Mouse (Mus musculus): ENCODE measurements around the gene Dock9. TPM values are rescaled to one million over a fixed set of nuclear protein-coding genes. Genes with fewer than 3 reads are reported as not detected.
"Not testable (repeated sequence)": the region's sequence is repeated elsewhere in the genome, so short reads cannot be mapped to it uniquely, and the experiment has no call there.

Dock9 gene
- polyA plus RNA-seq, 1 experiment: 7.0 TPM

GRCm38 (mm10) chr14:121644302-121644701 is 153.3 kb downstream of the Dock9 start:
- no peak for DNase-seq (ENCODE audit: low read depth, low spot score)
- WGBS: 87% methylated on average over 2 of the region's 2 CpGs

GRCm38 (mm10) chr14:121641271-121641670 is 156.4 kb downstream of the Dock9 start:
- WGBS: 83% methylated on average over 7 of the region's 7 CpGs

DNA sequence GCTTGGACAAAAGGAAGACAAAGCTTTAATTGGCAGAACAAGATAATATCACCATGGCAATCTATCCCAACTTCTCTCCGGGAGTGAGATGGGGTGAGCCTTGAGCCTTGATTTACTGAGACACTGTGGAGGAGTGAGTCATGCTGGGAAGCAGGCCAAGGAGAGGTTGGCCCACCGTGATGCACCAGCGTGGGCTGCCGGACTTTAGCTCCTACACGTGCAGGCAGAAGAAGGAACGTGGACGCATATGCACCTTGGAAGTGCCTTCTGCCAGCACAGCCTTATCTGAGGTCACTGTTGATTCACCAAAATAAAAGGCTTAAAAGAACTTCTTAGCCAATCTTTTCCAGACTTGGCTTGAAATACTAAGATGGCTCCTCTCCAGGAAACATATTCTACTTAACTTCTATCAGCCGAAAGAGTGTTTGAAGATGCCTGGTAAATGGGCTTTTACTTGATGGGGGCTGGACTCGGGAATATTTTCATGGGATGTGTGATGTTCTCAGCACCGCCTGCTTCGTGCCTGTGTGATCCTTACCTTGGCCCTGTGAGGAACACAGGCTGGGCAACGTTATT is 160.6 kb downstream of the Dock9 start:
- DNase-seq (ENCODE audit: low read depth, low spot score): no peak
- 62% methylated on average over 12 of the region's 12 CpGs for WGBS

More at GRCm38 (mm10) chr14:121641271-121641670, 156.4 kb downstream of the Dock9 start:
- no peak for DNase-seq (ENCODE audit: low read depth, low spot score)

DNA sequence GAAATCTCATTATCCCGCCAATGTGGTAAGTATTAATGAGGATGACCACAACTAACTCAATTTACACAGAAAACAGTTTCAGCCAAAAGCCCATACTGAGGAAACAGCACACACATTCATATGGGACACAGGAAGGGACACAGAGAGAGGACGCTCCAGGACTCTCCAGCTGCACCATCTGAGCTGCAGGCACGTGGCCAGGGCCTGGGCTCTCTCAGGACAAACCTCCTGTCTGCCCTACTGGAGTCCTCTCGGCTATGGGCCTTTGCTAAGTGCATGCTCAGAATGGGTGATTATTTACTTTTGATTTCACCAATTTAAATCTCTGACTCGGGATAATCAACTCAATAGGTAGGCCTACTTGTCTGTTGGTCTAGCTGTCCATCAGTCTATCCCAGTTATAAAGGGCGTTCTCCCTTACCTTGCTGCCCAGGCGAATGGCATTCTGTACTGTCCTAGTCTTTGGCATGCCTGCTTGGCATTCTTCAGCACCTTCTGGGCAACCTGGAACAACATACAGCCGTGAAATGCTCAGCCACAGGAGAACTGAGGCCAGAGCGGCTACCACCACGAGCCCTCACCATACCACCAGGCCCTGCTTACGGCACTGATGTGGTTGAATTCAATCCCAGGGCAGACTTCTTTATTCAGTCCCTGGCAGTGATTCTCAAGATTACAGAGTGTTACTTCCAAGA is 162.8 kb downstream of the Dock9 start:
- DNase-seq (ENCODE audit: low read depth, low spot score): no peak
- 87% methylated on average over 11 of the region's 11 CpGs for WGBS

DNA sequence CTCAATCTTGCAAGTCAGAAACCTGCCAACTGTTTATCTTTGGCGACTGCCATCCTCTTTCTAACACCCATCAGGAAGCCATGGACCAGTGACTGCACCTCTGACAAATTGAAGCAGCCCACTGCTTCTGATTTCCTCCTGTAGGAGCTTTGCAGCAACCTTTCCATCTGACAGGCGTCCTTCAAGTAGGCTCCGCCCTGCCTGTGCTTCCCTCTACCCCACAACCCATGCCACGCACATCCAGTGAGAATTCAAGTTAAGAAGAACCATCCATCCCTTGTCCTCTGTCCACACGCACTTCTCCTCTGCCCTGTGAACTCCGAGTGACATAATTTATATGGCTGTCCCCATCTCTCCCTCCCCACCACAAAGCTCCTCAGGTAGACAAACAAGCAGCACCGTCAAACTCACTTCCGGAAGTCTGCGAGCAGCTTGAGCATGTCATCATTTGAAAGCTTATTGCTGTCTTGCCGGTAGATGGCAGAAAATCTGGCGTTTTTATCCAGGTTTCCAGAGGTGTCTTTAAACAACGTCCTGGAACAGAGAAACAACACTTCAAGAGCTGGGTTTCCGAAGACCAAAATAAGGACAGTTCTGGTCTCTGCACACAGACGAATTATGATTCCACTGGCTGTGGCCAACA is 163.4 kb downstream of the Dock9 start:
- WGBS: 53% methylated on average over 14 of the region's 14 CpGs
- DNase-seq (ENCODE audit: low read depth, low spot score): no peak

DNA sequence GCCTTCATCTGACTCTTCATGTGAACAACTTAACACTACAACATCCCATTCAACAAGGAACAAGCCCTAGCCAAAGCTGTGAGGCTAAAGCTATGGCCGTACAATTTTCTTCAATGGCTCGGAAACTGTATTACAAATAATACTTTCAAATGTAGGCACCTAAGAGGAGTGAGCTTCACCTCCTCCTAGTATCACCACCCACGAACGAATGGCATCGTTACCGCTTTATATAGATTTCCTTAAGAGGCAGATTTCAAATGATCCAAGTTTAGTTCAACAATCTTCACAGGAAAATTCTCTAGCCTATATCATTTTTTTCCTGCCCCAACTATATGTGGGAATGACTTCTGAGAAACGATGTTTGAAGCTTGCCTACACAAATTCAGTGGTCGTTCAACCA is 165.7 kb downstream of the Dock9 start:
- no peak for DNase-seq (ENCODE audit: low read depth, low spot score)
- WGBS: 96% methylated on average over 8 of the region's 8 CpGs

GRCm38 (mm10) chr14:121626741-121627140 is 170.9 kb downstream of the Dock9 start:
- DNase-seq (ENCODE audit: low read depth, low spot score): no peak
- WGBS: 93% methylated on average over 12 of the region's 12 CpGs

GRCm38 (mm10) chr14:121623996-121624542 is 173.6 kb downstream of the Dock9 start:
- 89% methylated on average over 6 of the region's 6 CpGs for WGBS
- not testable (repeated sequence) for DNase-seq (ENCODE audit: low read depth, low spot score)

DNA sequence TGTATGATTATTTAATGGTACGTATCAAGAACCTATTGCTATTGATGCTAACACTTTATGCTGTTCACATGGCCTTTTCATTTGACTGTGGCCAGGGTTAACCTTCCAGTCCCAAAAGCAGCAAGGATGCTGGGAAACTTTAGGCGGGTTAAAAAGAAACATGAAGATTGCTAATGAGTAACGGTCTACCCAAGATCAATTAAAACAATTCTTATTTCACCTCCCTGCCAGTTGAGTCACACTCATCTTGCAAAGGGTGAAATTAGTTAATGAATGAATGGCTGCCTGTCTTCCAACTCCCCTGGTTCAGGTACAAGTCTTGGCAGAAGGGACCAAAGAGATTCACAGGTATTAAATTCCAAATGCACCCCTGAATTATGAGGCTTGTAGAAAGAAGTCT is 175.8 kb downstream of the Dock9 start:
- no peak for DNase-seq (ENCODE audit: low read depth, low spot score)
- WGBS: 94% methylated on average over 3 of the region's 3 CpGs

DNA sequence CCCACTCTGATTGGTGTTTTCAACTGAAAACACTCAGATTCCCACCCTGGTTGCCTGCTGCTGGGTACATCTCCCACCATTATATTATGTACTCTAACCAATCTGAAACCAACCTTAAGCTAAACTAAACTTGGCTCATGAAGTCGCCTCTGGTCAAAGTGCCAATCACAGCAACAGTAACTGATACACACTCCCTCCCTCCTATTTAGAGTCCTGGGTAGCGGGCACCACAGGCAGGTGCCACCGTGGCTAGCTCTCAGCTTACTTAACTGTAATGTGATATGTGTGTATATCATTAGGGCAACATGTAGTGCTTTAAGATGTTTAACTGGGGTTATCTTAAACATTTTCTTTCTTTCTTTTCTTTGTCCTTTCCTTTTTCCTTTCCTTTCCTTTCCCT is 177.1 kb downstream of the Dock9 start:
- DNase-seq (ENCODE audit: low read depth, low spot score): no peak
- WGBS: 87% methylated on average over 3 of the region's 3 CpGs

- no peak for DNase-seq (ENCODE audit: low read depth, low spot score)
- 100% methylated on average over 7 of the region's 7 CpGs for WGBS
Observed at GRCm38 (mm10) chr14:121620157-121620556, 177.5 kb downstream of the Dock9 start.

- DNase-seq (ENCODE audit: low read depth, low spot score): no peak
- 54% methylated on average over 4 of the region's 4 CpGs for WGBS
Observed at GRCm38 (mm10) chr14:121617645-121618390, 179.8 kb downstream of the Dock9 start.

- DNase-seq (ENCODE audit: low read depth, low spot score): no peak
- 62% methylated on average over 10 of the region's 10 CpGs for WGBS
Observed at GRCm38 (mm10) chr14:121615431-121615830, 182.2 kb downstream of the Dock9 start.

DNA sequence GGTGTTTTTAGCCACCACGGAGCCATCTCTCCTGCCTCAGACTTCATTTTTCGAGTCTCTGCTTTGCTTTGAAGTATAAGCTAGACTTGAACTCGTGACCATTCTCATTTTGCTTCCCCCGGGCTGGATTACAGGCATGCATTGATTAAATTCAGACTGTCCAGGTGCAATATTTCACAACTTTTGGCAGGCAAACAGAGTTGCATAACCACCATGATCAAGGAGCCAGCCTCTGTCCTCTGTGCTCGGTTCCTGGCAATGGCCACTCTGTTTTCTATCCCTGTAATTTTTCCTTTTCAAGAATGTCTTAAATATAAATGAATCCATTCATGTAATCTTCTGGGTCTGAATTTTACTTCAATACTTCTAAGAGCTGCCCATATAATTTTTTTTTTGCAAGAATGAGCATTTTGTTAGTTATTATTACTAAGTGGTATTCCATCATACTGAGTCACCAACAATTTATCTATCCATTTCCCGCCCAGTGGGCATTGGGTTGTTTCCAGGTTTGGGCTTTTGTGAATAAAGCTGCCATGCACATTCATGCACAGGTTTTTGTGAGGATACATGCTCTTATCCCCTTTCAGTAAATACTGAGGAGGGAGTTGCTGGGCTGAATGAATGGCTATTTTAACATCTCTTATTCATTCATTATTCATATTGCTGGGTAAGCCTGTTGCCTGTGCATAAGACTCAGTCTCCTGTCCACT is 183.0 kb downstream of the Dock9 start:
- DNase-seq (ENCODE audit: low read depth, low spot score): no peak
- 71% methylated on average over 6 of the region's 6 CpGs for WGBS

DNA sequence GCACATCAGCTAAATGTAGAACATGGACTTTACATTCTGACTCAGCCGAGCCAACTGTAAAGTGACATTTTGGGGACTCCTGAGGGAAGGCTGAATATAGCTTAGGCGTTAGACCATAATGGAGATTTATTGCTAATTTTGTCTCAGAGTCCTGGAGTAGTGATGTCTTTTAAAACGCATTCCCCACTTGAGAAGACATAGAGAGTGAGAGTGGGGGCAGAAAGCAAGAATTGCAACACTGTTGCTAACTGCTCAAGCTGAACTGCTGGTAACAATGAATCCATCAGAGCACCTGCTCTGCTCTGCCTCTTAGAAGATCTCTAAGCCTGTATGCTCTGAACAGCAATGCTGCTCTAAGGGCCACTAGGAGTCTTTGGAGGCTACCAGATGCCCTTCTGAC is 184.1 kb downstream of the Dock9 start:
- DNase-seq (ENCODE audit: low read depth, low spot score): no peak
- WGBS: 91% methylated on average over 3 of the region's 3 CpGs

DNA sequence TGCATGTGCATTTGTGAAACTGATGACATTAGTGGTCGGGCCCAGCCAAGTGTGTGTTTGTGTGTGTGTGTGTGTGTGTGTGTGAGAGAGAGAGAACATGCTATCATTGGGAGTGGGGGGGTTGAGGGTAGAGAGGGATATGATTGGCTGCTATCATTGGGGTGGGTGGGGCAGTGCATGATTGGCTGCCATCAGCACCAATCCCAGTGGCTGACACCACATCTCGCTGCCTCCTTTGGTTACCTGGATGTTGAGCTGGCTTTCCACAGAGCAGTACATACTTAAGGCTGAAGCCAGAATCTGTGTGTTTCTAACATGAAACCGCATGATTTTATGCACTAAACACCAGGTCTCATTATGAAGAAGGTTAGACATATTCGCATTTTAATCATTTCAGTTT is 184.7 kb downstream of the Dock9 start:
- 96% methylated on average over 4 of the region's 4 CpGs for WGBS
- DNase-seq (ENCODE audit: low read depth, low spot score): no peak

DNA sequence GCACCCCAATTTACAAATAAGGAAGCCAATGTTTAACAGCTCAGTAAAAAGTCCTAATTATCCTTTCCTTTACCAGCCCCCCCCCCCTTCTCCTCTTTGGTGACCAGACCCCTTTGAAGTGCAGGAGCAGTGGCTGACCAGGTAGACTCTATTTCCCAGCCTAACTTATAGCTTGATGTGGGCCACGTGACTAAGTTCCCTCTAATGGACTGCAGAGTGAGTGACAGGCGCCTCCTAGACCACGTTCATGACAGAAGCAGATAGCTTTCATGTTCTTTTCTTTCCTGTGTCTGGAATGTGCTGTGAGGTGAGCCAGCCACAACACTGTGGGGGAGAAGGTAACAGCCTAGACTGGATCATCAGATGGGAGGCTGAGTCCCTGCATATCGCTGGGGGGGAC is 186.1 kb downstream of the Dock9 start:
- no peak for DNase-seq (ENCODE audit: low read depth, low spot score)
- 86% methylated on average over 4 of the region's 4 CpGs for WGBS

GRCm38 (mm10) chr14:121611098-121611497 is 186.5 kb downstream of the Dock9 start:
- DNase-seq (ENCODE audit: low read depth, low spot score): no peak
- WGBS: 36% methylated on average over 4 of the region's 4 CpGs

GRCm38 (mm10) chr14:121608522-121608921 is 189.1 kb downstream of the Dock9 start:
- 43% methylated on average over 5 of the region's 5 CpGs for WGBS
- DNase-seq (ENCODE audit: low read depth, low spot score): no peak

GRCm38 (mm10) chr14:121606433-121606832 is 191.2 kb downstream of the Dock9 start:
- 87% methylated on average over 7 of the region's 7 CpGs for WGBS

More at GRCm38 (mm10) chr14:121606433-121606832, 191.2 kb downstream of the Dock9 start:
- no peak for DNase-seq (ENCODE audit: low read depth, low spot score)
